7 mouse cellular contexts compared by ENCODE assay signal in genomic region chr4:142617676-142618075, GRCm38 (mm10).
DNase-seq lines count a peak whose midpoint lies in the region; ATAC-seq and TF ChIP-seq lines count a peak whose summit lies in the region.

No protein-coding gene starts in this region.

- H3K4me1 ChIP-seq in lung, postnatal 0 days (ENCODE audit: insufficient read depth, low read depth, low read length), result no peaks in the 10 kb centered on the region; the same call in 1 of the 2 replicates
- peaks cover 4% of the 10 kb centered on the region; the same call in 1 of the 2 replicates for H3K4me1 ChIP-seq in limb, embryonic 11.5 days (ENCODE audit: control insufficient read depth, insufficient read depth, low read length)

- no peak overlapping the region for H3K9ac ChIP-seq in lung, postnatal 0 days (replicated peaks; ENCODE audit: low read depth)
- no peak overlapping the region for H3K9ac ChIP-seq in limb, embryonic 11.5 days (ENCODE audit: low read length)

- 64% methylated on average over 5 of the region's 5 CpGs for WGBS in lung, postnatal 0 days
- 65% methylated on average over 5 of the region's 5 CpGs for WGBS in limb, embryonic 11.5 days

- H3K27ac ChIP-seq in lung, postnatal 0 days (ENCODE audit: low read length), result no peak overlapping the region
- no peak overlapping the region for H3K27ac ChIP-seq in limb, embryonic 11.5 days (replicated peaks; ENCODE audit: low read depth, low read length)

- DNase-seq in heart, postnatal 4 days, result peak; percentile 14
- no peak for DNase-seq in heart, adult 11 months
- no peak for DNase-seq in lung, postnatal 0 days (ENCODE audit: low spot score)
- DNase-seq in lung, postnatal 14 days, result no peak
- DNase-seq in adrenal gland, postnatal 25 days, result peak; percentile 8
- peak; percentile 56 for DNase-seq in limb, embryonic 11.5 days (ENCODE audit: low spot score)

- ATAC-seq in lung, postnatal 0 days, result no peak
- ATAC-seq in limb, embryonic 11.5 days (ENCODE audit: insufficient number of reproducible peaks, low FRiP score, low TSS enrichment, low read depth), result no peak
- ATAC-seq in megakaryocyte progenitor cell, adult 5-6 weeks (replicated peaks; ENCODE audit: poor library complexity), result no peak

- no peaks in the 10 kb centered on the region for H3K36me3 ChIP-seq in lung, postnatal 0 days (ENCODE audit: insufficient read depth, low read length)
- H3K36me3 ChIP-seq in limb, embryonic 11.5 days (ENCODE audit: control insufficient read depth, insufficient read depth, low read length), result no peaks in the 10 kb centered on the region

- no peaks in the 10 kb centered on the region for H3K9me3 ChIP-seq in lung, postnatal 0 days (ENCODE audit: low read length)
- H3K9me3 ChIP-seq in limb, embryonic 11.5 days (ENCODE audit: control insufficient read depth, low read length), result no peaks in the 10 kb centered on the region

- no peak overlapping the region for H3K4me2 ChIP-seq in lung, postnatal 0 days (replicated peaks; ENCODE audit: low read depth, low read length)
- H3K4me2 ChIP-seq in limb, embryonic 11.5 days (ENCODE audit: low read depth, severe bottlenecking), result no peak overlapping the region

- H3K4me3 ChIP-seq in lung, postnatal 0 days (ENCODE audit: low read depth, low read length), result no peak overlapping the region
- no peak overlapping the region for H3K4me3 ChIP-seq in limb, embryonic 11.5 days (ENCODE audit: low read depth, low read length)

- TF ChIP-seq EP300 in lung, postnatal 0 days (IDR thresholded peaks at IDR 0.05), result no peak

- peak; percentile 58 for TF ChIP-seq CTCF in lung, postnatal 0 days (IDR thresholded peaks at IDR 0.05)

- H3K27me3 ChIP-seq in lung, postnatal 0 days (replicated peaks; ENCODE audit: insufficient read depth, low read length), result no peaks in the 10 kb centered on the region
- no peaks in the 10 kb centered on the region for H3K27me3 ChIP-seq in limb, embryonic 11.5 days (ENCODE audit: control insufficient read depth, insufficient read depth, low read length)

Comparison
In these comparisons a context has a peak if more than half of its experiments do, and no peak if none do; other contexts are left out.
1. DNase-seq: peak in heart, postnatal 4 days (single experiment), adrenal gland, postnatal 25 days (single experiment) and limb, embryonic 11.5 days (single experiment); none in heart, adult 11 months (single experiment), lung, postnatal 0 days (single experiment) and lung, postnatal 14 days (single experiment).